Mouse (Mus musculus): ENCODE measurements around the gene Akap17b. TPM values are rescaled to one million over a fixed set of nuclear protein-coding genes. Genes with fewer than 3 reads are reported as not detected.

The Akap17b gene
- total RNA-seq, 2 experiments from 2014 or later: 1.8 to 1.9 TPM

- DNase-seq (ENCODE audit: low spot score): no peak
Measured at GRCm38 (mm10) chrX:36587304-36588209, 57.6 kb downstream of the Akap17b start.

GRCm38 (mm10) chrX:36586629-36587303 lies 58.4 kb downstream of the Akap17b start:
- no peak for DNase-seq (ENCODE audit: low spot score)

GRCm38 (mm10) chrX:36562079-36562478 lies 83.1 kb downstream of the Akap17b start:
- no peak for DNase-seq (ENCODE audit: low spot score)

DNA sequence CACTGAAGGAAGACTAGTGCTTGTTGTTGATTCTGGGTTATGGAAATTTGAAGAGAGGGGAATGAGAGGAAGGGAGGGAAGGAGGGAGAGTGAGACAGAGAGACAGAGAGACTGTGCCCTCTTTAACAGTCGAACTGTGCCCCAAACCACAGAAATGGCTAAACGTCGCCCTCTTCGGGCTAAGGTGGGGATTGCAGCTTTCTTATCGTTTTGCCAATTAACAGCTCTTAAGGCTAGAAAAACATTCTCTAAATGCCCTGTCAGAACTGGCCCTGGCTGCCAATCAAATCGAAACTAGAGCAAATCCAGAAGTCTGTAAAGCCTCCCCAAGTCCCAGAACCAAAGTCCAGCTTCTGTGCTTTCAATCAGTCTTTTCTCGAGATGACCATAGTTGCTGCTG lies 83.5 kb downstream of the Akap17b start:
- DNase-seq (ENCODE audit: low spot score): peak; percentile 56

- DNase-seq (ENCODE audit: low spot score): no peak
Measured at GRCm38 (mm10) chrX:36560170-36560569, 85.0 kb downstream of the Akap17b start.

Other genes with a start within 250 kb of the Akap17b start
- not detected for gene Gm6268, start 244.1 kb downstream of the Akap17b start, total RNA-seq (2021)
- not detected for gene Gm14569, start 153.6 kb downstream of the Akap17b start, total RNA-seq (2021)
- gene Pgrmc1, start 47.2 kb downstream of the Akap17b start, total RNA-seq (2021): 10 to 100 TPM in 1 of 2 experiments, 1 to 10 TPM in 1; 7.3 to 10.6 TPM
- not detected for gene Slc25a43, start 98.3 kb upstream of the Akap17b start, total RNA-seq (2021)
- gene Slc25a5, start 150.3 kb upstream of the Akap17b start, total RNA-seq (2021): 10 to 100 TPM; 58.6 to 65.0 TPM
- gene Ube2a, start 228.5 kb upstream of the Akap17b start, total RNA-seq (2021): 10 to 100 TPM; 39.5 to 42.1 TPM
- gene C330007P06Rik, start 228.7 kb upstream of the Akap17b start, total RNA-seq (2021): 10 to 100 TPM; 10.3 to 10.7 TPM